Mouse (Mus musculus) retina, adult 2 months (tissue): ENCODE data around the gene Mrvi1.

ENCODE experiments used
- DNase-seq: peaks from one replicate; pipeline ENCODE4 v3.0.0-alpha.2; 2012; ENCODE audit warnings: low read depth, low spot score

Gene Mrvi1

GRCm38 (mm10) chr7:110823995-110824953 lies 158.0 kb downstream of the Mrvi1 start:
- DNase-seq, result no peak

DNA sequence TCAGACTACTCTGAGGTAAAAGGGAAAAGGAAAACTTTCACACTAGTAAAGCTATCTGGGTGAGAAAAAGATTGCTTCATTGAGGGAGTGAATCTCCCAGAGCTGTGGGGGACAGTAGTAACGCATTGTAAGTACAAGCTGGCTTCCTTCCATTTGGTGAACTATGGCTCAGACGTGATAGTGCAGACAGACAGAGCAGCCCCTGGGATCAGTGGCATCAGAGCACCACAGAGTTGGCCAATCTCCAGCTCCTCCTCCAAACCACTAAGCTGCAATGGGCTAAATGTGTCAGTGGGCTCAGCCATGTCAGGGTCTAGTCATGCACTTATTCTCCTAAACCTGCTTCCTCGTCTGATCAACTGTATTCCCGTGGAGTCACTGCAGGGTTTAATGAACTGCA lies 158.7 kb downstream of the Mrvi1 start:
- DNase-seq, result no peak

DNA sequence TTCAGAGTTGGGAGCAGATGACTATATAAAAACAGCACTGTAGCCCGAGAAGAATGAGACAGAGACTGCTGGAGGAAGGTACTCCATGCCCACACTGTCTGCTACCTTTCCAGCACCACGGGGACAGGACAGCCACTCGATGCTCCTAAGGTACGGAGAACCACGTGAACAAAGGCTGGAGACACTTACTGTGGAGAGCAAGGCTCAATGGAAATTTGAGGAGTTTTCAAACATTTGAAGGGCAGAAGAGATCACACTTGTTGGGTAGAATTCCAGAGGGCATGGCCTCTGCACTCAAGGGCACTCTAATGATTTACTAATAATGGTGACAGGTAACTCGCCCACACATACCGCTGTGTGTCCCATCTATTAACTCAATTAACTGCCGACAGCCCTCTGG lies 159.2 kb downstream of the Mrvi1 start:
- no peak for DNase-seq

- no peak for DNase-seq
Measured at GRCm38 (mm10) chr7:110822055-110822454, 160.2 kb downstream of the Mrvi1 start.

DNA sequence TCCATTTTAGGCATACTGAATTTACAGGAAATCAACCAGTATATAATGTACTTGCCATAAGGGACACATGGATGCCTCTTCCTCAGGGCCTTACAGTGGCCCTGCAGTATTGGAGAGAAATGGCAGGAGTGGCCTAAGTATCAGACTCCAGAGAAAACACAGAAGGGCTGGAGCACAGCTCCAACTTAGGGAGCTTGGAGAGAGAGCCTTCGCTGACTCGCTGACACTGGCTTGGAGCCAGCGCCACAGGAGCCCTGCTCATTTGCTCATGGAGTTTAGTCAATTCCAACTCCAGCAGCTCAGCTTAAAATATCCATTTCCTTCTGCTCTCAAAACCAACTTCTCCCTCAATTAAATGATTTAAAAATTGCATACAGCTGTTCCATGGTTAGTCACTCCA lies 160.6 kb downstream of the Mrvi1 start:
- DNase-seq, result no peak

DNA sequence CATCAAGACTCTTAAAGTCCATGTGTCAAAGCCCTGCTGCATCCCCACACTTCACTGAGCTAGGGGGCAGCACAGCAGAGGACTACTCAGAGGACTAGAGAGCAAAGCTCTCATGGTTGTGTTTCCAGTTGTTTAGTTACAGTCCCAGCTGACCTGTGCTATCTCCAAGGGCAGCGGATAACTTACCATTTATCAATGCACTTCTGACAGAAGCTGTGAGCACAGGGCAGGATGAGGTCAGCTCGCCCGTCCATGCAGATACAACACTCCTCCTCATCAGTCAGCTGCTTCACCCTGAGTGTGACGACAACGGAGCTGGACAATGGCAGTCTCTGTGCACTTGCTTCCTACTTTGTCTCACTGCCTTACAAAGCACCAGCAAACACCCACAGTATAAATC lies 161.2 kb downstream of the Mrvi1 start:
- no peak for DNase-seq

DNA sequence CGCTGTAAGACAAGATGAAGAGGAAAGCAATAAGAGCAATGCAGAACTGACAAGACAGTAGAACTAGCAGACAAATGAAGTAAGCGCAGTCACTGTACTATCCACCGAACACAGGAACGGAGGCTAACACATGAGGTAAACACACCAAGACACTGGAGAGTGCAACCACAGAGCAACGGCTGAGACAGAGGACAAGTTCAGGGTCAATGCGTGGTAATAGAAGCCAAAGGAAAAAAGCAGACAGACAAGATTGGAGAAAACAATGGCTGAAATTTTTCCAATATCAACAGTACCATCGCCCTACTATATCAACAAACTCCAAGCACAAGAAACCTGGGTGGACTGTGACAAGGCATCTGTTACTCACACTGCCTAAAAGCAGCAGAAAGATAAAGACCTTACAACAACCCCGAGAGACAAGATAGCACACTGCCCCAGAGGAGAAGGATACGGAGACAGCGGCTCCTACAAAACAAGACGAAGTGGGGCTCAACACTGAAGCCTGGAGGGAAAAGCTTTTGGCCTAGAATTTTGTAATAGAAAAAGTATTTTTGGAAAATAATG lies 163.4 kb downstream of the Mrvi1 start:
- no peak for DNase-seq
